Mouse (Mus musculus) heart, embryonic 14.5 days (tissue): Measurements from ENCODE around the gene Telo2. TPM values are rescaled to one million over a fixed set of nuclear protein-coding genes. Genes with fewer than 3 reads are reported as not detected.

Experiments used
- ATAC-seq: fragments of 200-750 bp; cut with Nextera tagmentation; 2 replicates; pipeline ENCODE4 v1.8.0; 2017; ENCODE audit warnings: low read depth, moderate TSS enrichment; ENCODE audit not compliant: insufficient number of reproducible peaks, insufficient read depth, low FRiP score
- H3K27ac ChIP-seq, 2 experiments: fragments of 200-500 bp in 1 of 2; fragments of 300-500 bp in 1 of 2; sonication (generic) in 1 of 2; replicated peaks in 1 of 2; 2 replicates each; pipeline ENCODE4 v1.5.1; 2012 to 2014; ENCODE audit warnings: low read depth in 2 of 2, low read length in 2 of 2, control low read depth in 1 of 2, mild to moderate bottlenecking in 1 of 2, mixed read lengths in 1 of 2; ENCODE audit not compliant: control insufficient read depth in 1 of 2, insufficient read depth in 1 of 2
- H3K27me3 ChIP-seq: fragments of 300-500 bp; sonication (generic); 2 replicates; pipeline ENCODE4 v1.6.1; 2014; ENCODE audit warnings: mild to moderate bottlenecking, low read length, control low read depth; ENCODE audit not compliant: control insufficient read depth, insufficient read depth
- H3K36me3 ChIP-seq: fragments of 300-500 bp; sonication (generic); 2 replicates; pipeline ENCODE4 v1.6.1; 2014; ENCODE audit warnings: mild to moderate bottlenecking, control low read depth, low read length, mixed read lengths; ENCODE audit not compliant: control insufficient read depth, insufficient read depth
- H3K4me1 ChIP-seq, 2 experiments: fragments of 200-500 bp in 1 of 2; fragments of 300-500 bp in 1 of 2; sonication (generic) in 1 of 2; 2 replicates each; pipeline ENCODE4 v1.6.1; 2012 to 2014; ENCODE audit warnings: low read length in 2 of 2, control low read depth in 1 of 2, mixed read lengths in 1 of 2; ENCODE audit not compliant: control insufficient read depth in 2 of 2, insufficient read depth in 2 of 2
- H3K4me2 ChIP-seq: fragments of 300-500 bp; sonication (generic); 2 replicates; pipeline ENCODE4 v1.6.1; 2014; ENCODE audit warnings: mild to moderate bottlenecking, low read length
- H3K4me3 ChIP-seq, 2 experiments: fragments of 200-500 bp in 1 of 2; fragments of 300-500 bp in 1 of 2; sonication (generic) in 1 of 2; 2 replicates each; pipeline ENCODE4 v1.5.1; 2012 to 2014; ENCODE audit warnings: low read length in 2 of 2, mild to moderate bottlenecking in 2 of 2, control low read depth in 1 of 2, low read depth in 1 of 2, moderate library complexity in 1 of 2; ENCODE audit not compliant: control insufficient read depth in 1 of 2, insufficient read depth in 1 of 2
- H3K9ac ChIP-seq: fragments of 300-500 bp; sonication (generic); 2 replicates; pipeline ENCODE4 v1.6.1; 2014; ENCODE audit warnings: mild to moderate bottlenecking, low read length
- H3K9me3 ChIP-seq: fragments of 300-500 bp; sonication (generic); 2 replicates; pipeline ENCODE4 v1.6.1; 2016; ENCODE audit warnings: low read length, control low read depth; ENCODE audit not compliant: control insufficient read depth
- WGBS: fragments of 180-500 bp; shearing (Covaris S2); extraction: QIAGEN DNeasy Blood & Tissue Kit; methylation state at CpG from one replicate; pipeline ENCODE4 v1.1.7; 2014; 5-methylcytosine and 5-hydroxymethylcytosine counted together
- polyA plus RNA-seq: library from polyadenylated mRNA; unstranded; fragments of >200 nt; fragmentation: Nextera tagmentation; extraction: Ambion mirVana; gene quantifications from 2 replicates; pipeline ENCODE4 v1.2.1, GENCODE M21; 2014

The Telo2 gene
- polyA plus RNA-seq, 1 experiment from 2014 or later = 27.8 TPM

- Histone ChIP-seq H3K27ac (no peak overlapping the region), H3K4me2 (no peak overlapping the region), H3K36me3 (peaks cover 85% of the 10 kb centered on the region), H3K9me3 (no peaks in the 10 kb centered on the region), H3K27me3 (no peaks in the 10 kb centered on the region), H3K9ac (no peak overlapping the region), H3K4me3 (no peak overlapping the region), H3K4me1 (no peaks in the 10 kb centered on the region)
- 93% methylated on average over 11 of the region's 11 CpGs for WGBS
- no peak for ATAC-seq
Observed at GRCm38 (mm10) chr17:25101338-25101737, 14.4 kb downstream of the Telo2 start.

GRCm38 (mm10) chr17:25100052-25100451 lies 15.7 kb downstream of the Telo2 start:
- Histone ChIP-seq H3K27me3 (no peaks in the 10 kb centered on the region), H3K36me3 (peaks cover 78% of the 10 kb centered on the region)
- 87% methylated on average over 6 of the region's 6 CpGs for WGBS

DNA sequence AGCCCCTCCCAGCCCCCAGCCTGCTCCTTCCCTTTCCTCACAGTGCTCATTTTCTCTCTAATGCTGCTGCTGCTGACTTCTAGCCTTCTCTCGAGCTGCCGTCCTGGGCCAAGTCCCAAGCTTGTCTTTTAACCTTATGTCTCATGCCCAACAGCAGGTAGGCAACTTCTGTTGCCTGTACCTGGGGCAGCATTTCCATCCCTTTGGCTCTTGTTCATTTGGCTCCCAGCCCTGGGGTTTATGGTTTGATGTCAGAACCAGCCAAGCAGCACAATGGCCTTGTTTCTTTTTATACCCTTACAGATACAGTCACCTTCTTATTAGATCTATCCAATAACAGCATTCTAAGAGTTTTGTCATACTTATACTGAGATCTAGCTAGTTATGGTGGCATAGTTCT lies 19.5 kb downstream of the Telo2 start:
- no peaks in the 10 kb centered on the region for H3K9me3 ChIP-seq
- H3K36me3 ChIP-seq = peaks cover 58% of the 10 kb centered on the region
- no peaks in the 10 kb centered on the region for H3K27me3 ChIP-seq
- no peak overlapping the region for H3K9ac ChIP-seq
- no peak for ATAC-seq
- H3K4me3 ChIP-seq = no peak overlapping the region
- H3K27ac ChIP-seq = no peak overlapping the region
- no peaks in the 10 kb centered on the region for H3K4me1 ChIP-seq
- no peak overlapping the region for H3K4me2 ChIP-seq
- WGBS = 80% methylated on average over 2 of the region's 2 CpGs

More at GRCm38 (mm10) chr17:25100052-25100451, 15.7 kb downstream of the Telo2 start:
- no peaks in the 10 kb centered on the region for H3K4me1 ChIP-seq
- H3K4me3 ChIP-seq = no peak overlapping the region
- no peaks in the 10 kb centered on the region for H3K9me3 ChIP-seq
- H3K27ac ChIP-seq = no peak overlapping the region
- H3K9ac ChIP-seq = no peak overlapping the region
- ATAC-seq = no peak
- H3K4me2 ChIP-seq = no peak overlapping the region

DNA sequence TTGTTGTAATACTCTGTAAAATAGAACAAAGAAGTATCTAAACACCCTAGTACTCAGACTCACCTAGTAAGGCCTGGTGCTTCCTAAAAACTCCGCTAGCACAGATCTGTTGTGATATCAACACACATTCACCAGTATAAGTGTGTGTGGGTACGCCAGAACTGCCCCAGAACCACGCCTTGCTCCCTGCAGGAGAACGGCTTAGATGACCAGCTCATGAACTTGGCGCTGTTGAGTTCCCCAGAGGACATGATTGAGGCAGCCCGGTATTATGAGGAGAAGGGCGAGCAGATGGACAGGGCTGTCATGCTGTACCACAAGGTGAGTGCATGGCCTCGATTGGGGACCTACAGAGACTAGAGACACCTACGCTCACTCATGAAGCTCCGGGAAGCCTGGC lies 25.3 kb downstream of the Telo2 start:
- no peak overlapping the region for H3K4me2 ChIP-seq

GRCm38 (mm10) chr17:25089158-25089557 lies 26.6 kb downstream of the Telo2 start:
- Histone ChIP-seq H3K4me3 (no peak overlapping the region), H3K4me1 (peaks cover 8% of the 10 kb centered on the region in 2 experiments; a peak in 3 of 4 replicates), H3K27ac (no peak overlapping the region), H3K36me3 (peaks cover 25% of the 10 kb centered on the region), H3K27me3 (no peaks in the 10 kb centered on the region), H3K4me2 (no peak overlapping the region), H3K9ac (no peak overlapping the region), H3K9me3 (no peaks in the 10 kb centered on the region)
- 61% methylated on average over 10 of the region's 10 CpGs for WGBS
- ATAC-seq = no peak

More for the DNA sequence above, 25.3 kb downstream of the Telo2 start:
- ATAC-seq = no peak
- Histone ChIP-seq H3K27me3 (no peaks in the 10 kb centered on the region), H3K4me3 (no peak overlapping the region), H3K9ac (no peak overlapping the region), H3K9me3 (no peaks in the 10 kb centered on the region), H3K36me3 (peaks cover 35% of the 10 kb centered on the region), H3K27ac (no peak overlapping the region), H3K4me1 (peaks cover 0 to 2% of the 10 kb centered on the region in 2 experiments; a peak in 1 of 4 replicates)
- WGBS = 91% methylated on average over 10 of the region's 10 CpGs

DNA sequence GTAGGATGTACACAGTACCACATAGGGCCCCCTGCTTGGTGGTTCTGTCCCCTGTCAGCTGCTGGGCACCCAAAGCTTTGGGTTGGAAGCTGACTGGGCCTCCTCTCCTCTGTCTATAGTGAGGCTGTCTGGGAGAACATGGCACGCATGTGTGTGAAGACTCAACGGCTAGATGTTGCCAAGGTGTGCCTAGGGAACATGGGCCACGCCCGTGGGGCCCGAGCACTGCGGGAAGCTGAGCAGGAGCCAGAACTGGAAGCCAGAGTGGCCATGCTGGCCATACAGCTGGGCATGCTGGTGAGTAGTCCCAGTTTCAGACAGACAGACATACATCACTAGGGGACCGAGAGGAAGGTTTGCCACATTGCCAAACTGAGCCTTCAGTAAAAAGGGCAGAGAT lies 29.0 kb downstream of the Telo2 start:
- ATAC-seq = no peak
- peaks cover 28 to 32% of the 10 kb centered on the region in 2 experiments for H3K4me1 ChIP-seq
- no peak overlapping the region for H3K27ac ChIP-seq
- H3K9ac ChIP-seq = no peak overlapping the region
- no peaks in the 10 kb centered on the region for H3K27me3 ChIP-seq
- 82% methylated on average over 7 of the region's 7 CpGs for WGBS
- no peaks in the 10 kb centered on the region for H3K9me3 ChIP-seq
- no peak overlapping the region for H3K4me2 ChIP-seq
- H3K36me3 ChIP-seq = 0 out of 2 replicates have a peak, but pooled peaks cover 13% of the 10 kb centered on the region
- H3K4me3 ChIP-seq = no peak overlapping the region

DNA sequence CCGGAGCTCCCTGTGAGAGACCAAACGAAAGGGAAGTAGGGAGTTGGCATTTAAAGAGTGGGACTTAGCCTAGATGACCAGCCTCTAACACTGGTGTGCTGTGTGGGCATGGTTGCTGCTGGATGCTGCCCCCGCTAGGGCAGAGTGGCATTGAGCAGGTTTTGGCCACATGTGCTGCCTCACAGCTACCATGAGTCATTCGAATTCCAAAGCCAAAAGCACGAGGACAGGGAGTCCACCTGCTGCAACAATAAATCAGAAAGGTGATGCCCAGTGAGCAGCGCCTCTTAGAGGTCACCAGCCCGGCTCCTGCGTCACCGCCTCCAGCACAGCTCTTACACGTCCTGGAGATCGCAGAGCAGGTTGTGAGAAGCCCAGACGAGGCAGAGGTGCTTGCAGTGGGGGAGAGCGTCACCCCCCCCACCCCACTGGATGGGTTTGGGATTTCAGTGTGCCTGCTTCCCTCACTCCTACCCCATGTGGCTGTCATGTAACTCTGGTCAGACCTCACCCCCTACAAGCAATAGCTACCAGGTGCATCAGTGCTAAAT lies 30.9 kb downstream of the Telo2 start:
- no peak overlapping the region for H3K4me2 ChIP-seq
- no peak overlapping the region for H3K4me3 ChIP-seq
- 0 out of 2 replicates have a peak, but pooled peaks cover 8% of the 10 kb centered on the region for H3K36me3 ChIP-seq
- no peaks in the 10 kb centered on the region for H3K9me3 ChIP-seq
- H3K4me1 ChIP-seq = peaks cover 35 to 38% of the 10 kb centered on the region in 2 experiments
- no peak for ATAC-seq
- peak overlapping the region in 1 of 2 experiments; percentile 81; a peak in 1 of 4 replicates for H3K27ac ChIP-seq
- no peak overlapping the region for H3K9ac ChIP-seq
- WGBS = 74% methylated on average over 13 of the region's 13 CpGs
- H3K27me3 ChIP-seq = no peaks in the 10 kb centered on the region
